Mouse (Mus musculus): Measurements from ENCODE around the gene Hist1h3e. TPM values are rescaled to one million over a fixed set of nuclear protein-coding genes. Genes with fewer than 3 reads are reported as not detected.
"Not testable (repeated sequence)": the region's sequence is repeated elsewhere in the genome, so short reads cannot be mapped to it uniquely, and the experiment has no call there.

Gene Hist1h3e
- polyA plus RNA-seq, 1 experiment from 2014 or later: 3.6 TPM

- not testable (repeated sequence) for H3K9me3 ChIP-seq (replicated peaks; ENCODE audit: control insufficient read depth, low read length); H3K27me3 ChIP-seq (ENCODE audit: control insufficient read depth, insufficient read depth, low read length); H3K36me3 ChIP-seq (ENCODE audit: control insufficient read depth, insufficient read depth, low read length); ATAC-seq (ENCODE audit: insufficient read depth, low FRiP score)
- Histone ChIP-seq H3K4me3 (replicated peaks; ENCODE audit: low read length) (peak overlapping the region; percentile 54), H3K9ac (ENCODE audit: low read length) (peak overlapping the region; percentile 70), H3K4me2 (ENCODE audit: low read depth, low read length) (peak overlapping the region; percentile 75), H3K4me1 (ENCODE audit: control insufficient read depth, insufficient read depth, low read length) (peaks cover 27% of the 10 kb centered on the region), H3K27ac (ENCODE audit: low read length) (peak overlapping the region; percentile 93)
- WGBS: 0% methylated on average over 9 of the region's 34 CpGs
Measured at GRCm38 (mm10) chr13:23571504-23572217, 9.5 kb upstream of the Hist1h3e start.

GRCm38 (mm10) chr13:23571022-23571503, 8.9 kb upstream of the Hist1h3e start, which contains the start of the genes Hist1h2ae and Hist1h2bg:
Hist1h2ae (minus strand) TSS chr13:23571220.
Hist1h2bg (plus strand) TSS chr13:23571396.
- ATAC-seq (ENCODE audit: insufficient read depth, low FRiP score): peak; percentile 91
- Histone ChIP-seq H3K4me2 (ENCODE audit: low read depth, low read length) (peak within 1 kb of the TSS; percentile 75), H3K27ac (ENCODE audit: low read length) (peak within 1 kb of the TSS; percentile 95), H3K9me3 (replicated peaks; ENCODE audit: control insufficient read depth, low read length) (no peaks in the 10 kb centered on the region), H3K9ac (ENCODE audit: low read length) (peak within 1 kb of the TSS; percentile 70), H3K27me3 (ENCODE audit: control insufficient read depth, insufficient read depth, low read length) (no peaks in the 10 kb centered on the region), H3K4me1 (ENCODE audit: control insufficient read depth, insufficient read depth, low read length) (peaks cover 23% of the 10 kb centered on the region), H3K4me3 (replicated peaks; ENCODE audit: low read length) (peak within 1 kb of the TSS; percentile 54), H3K36me3 (ENCODE audit: control insufficient read depth, insufficient read depth, low read length) (no peaks in the 10 kb centered on the region)
- WGBS: under 1% methylated on average over 18 of the region's 18 CpGs

GRCm38 (mm10) chr13:23570261-23571021, 8.3 kb upstream of the Hist1h3e start:
- Histone ChIP-seq H3K9ac (ENCODE audit: low read length) (peak overlapping the region; percentile 65), H3K4me1 (ENCODE audit: control insufficient read depth, insufficient read depth, low read length) (peaks cover 23% of the 10 kb centered on the region), H3K4me2 (ENCODE audit: low read depth, low read length) (peak overlapping the region; percentile 54), H3K4me3 (replicated peaks; ENCODE audit: low read length) (peak overlapping the region; percentile 54), H3K27ac (ENCODE audit: low read length) (peak overlapping the region; percentile 95)
- H3K27me3 ChIP-seq (ENCODE audit: control insufficient read depth, insufficient read depth, low read length); H3K9me3 ChIP-seq (replicated peaks; ENCODE audit: control insufficient read depth, low read length); H3K36me3 ChIP-seq (ENCODE audit: control insufficient read depth, insufficient read depth, low read length); ATAC-seq (ENCODE audit: insufficient read depth, low FRiP score): not testable (repeated sequence)
- WGBS: 1% methylated on average over 25 of the region's 41 CpGs

GRCm38 (mm10) chr13:23564482-23564881, 2.3 kb upstream of the Hist1h3e start:
- Histone ChIP-seq H3K9ac (ENCODE audit: low read length) (no peak overlapping the region), H3K4me1 (ENCODE audit: control insufficient read depth, insufficient read depth, low read length) (no peaks in the 10 kb centered on the region), H3K9me3 (replicated peaks; ENCODE audit: control insufficient read depth, low read length) (no peaks in the 10 kb centered on the region), H3K36me3 (ENCODE audit: control insufficient read depth, insufficient read depth, low read length) (no peaks in the 10 kb centered on the region), H3K27ac (ENCODE audit: low read length) (no peak overlapping the region), H3K27me3 (ENCODE audit: control insufficient read depth, insufficient read depth, low read length) (no peaks in the 10 kb centered on the region), H3K4me3 (replicated peaks; ENCODE audit: low read length) (no peak overlapping the region), H3K4me2 (ENCODE audit: low read depth, low read length) (no peak overlapping the region)
- 73% methylated on average over 2 of the region's 2 CpGs for WGBS
- no peak for ATAC-seq (ENCODE audit: insufficient read depth, low FRiP score)

GRCm38 (mm10) chr13:23562699-23563462, 712 bp upstream of the Hist1h3e start:
- Histone ChIP-seq H3K4me1 (ENCODE audit: control insufficient read depth, insufficient read depth, low read length) (no peaks in the 10 kb centered on the region), H3K4me3 (replicated peaks; ENCODE audit: low read length) (peak overlapping the region; percentile 48), H3K4me2 (ENCODE audit: low read depth, low read length) (peak overlapping the region; percentile 72), H3K9ac (ENCODE audit: low read length) (peak overlapping the region; percentile 63), H3K27ac (ENCODE audit: low read length) (peak overlapping the region; percentile 97), H3K27me3 (ENCODE audit: control insufficient read depth, insufficient read depth, low read length) (no peaks in the 10 kb centered on the region), H3K36me3 (ENCODE audit: control insufficient read depth, insufficient read depth, low read length) (no peaks in the 10 kb centered on the region), H3K9me3 (replicated peaks; ENCODE audit: control insufficient read depth, low read length) (no peaks in the 10 kb centered on the region)
- peak; percentile 63 for ATAC-seq (ENCODE audit: insufficient read depth, low FRiP score)
- WGBS: 2% methylated on average over 18 of the region's 18 CpGs

- not testable (repeated sequence) for ATAC-seq (ENCODE audit: insufficient read depth, low FRiP score)
Measured at GRCm38 (mm10) chr13:23561531-23561882, 662 bp downstream of the Hist1h3e start.

GRCm38 (mm10) chr13:23560699-23561098, 1.5 kb downstream of the Hist1h3e start:
- Histone ChIP-seq H3K27ac (ENCODE audit: low read length) (peak overlapping the region; percentile 24; the same call in 1 of the 2 replicates), H3K9ac (ENCODE audit: low read length) (0 out of 2 replicates have a peak overlapping the region, but pooled peaks have one; percentile 9), H3K4me2 (ENCODE audit: low read depth, low read length) (peak overlapping the region; percentile 22; the same call in 1 of the 2 replicates)
- WGBS: 16% methylated on average over 2 of the region's 2 CpGs
- ATAC-seq (ENCODE audit: insufficient read depth, low FRiP score); H3K9me3 ChIP-seq (replicated peaks; ENCODE audit: control insufficient read depth, low read length); H3K27me3 ChIP-seq (ENCODE audit: control insufficient read depth, insufficient read depth, low read length); H3K4me1 ChIP-seq (ENCODE audit: control insufficient read depth, insufficient read depth, low read length); H3K4me3 ChIP-seq (replicated peaks; ENCODE audit: low read length); H3K36me3 ChIP-seq (ENCODE audit: control insufficient read depth, insufficient read depth, low read length): not testable (repeated sequence)

More at GRCm38 (mm10) chr13:23561531-23561882, 662 bp downstream of the Hist1h3e start:
- H3K9ac ChIP-seq (ENCODE audit: low read length); H3K27me3 ChIP-seq (ENCODE audit: control insufficient read depth, insufficient read depth, low read length); H3K4me1 ChIP-seq (ENCODE audit: control insufficient read depth, insufficient read depth, low read length); H3K36me3 ChIP-seq (ENCODE audit: control insufficient read depth, insufficient read depth, low read length); H3K9me3 ChIP-seq (replicated peaks; ENCODE audit: control insufficient read depth, low read length): not testable (repeated sequence)
- Histone ChIP-seq H3K4me2 (ENCODE audit: low read depth, low read length) (peak overlapping the region; percentile 72; the same call in 1 of the 2 replicates), H3K27ac (ENCODE audit: low read length) (peak overlapping the region; percentile 97; the same call in 1 of the 2 replicates), H3K4me3 (replicated peaks; ENCODE audit: low read length) (peak overlapping the region; percentile 48)
- WGBS: 0% methylated on average over 2 of the region's 5 CpGs

GRCm38 (mm10) chr13:23556906-23557305, 5.3 kb downstream of the Hist1h3e start:
- no peaks in the 10 kb centered on the region for H3K9me3 ChIP-seq (replicated peaks; ENCODE audit: control insufficient read depth, low read length)
- ATAC-seq (ENCODE audit: insufficient read depth, low FRiP score): no peak
- no peaks in the 10 kb centered on the region for H3K27me3 ChIP-seq (ENCODE audit: control insufficient read depth, insufficient read depth, low read length)
- H3K4me1 ChIP-seq (ENCODE audit: control insufficient read depth, insufficient read depth, low read length): no peaks in the 10 kb centered on the region; the same call in 1 of the 2 replicates
- no peak overlapping the region for H3K9ac ChIP-seq (ENCODE audit: low read length)
- 0 out of 2 replicates have a peak overlapping the region, but pooled peaks have one; percentile 64 for H3K27ac ChIP-seq (ENCODE audit: low read length)
- peak overlapping the region; percentile 37 for H3K4me2 ChIP-seq (ENCODE audit: low read depth, low read length)
- H3K36me3 ChIP-seq (ENCODE audit: control insufficient read depth, insufficient read depth, low read length): no peaks in the 10 kb centered on the region
- no peak overlapping the region for H3K4me3 ChIP-seq (replicated peaks; ENCODE audit: low read length)
- 57% methylated on average over 3 of the region's 3 CpGs for WGBS

Data from stomach, embryonic 16.5 days (tissue).